Mouse (Mus musculus) embryonic facial prominence, embryonic 15.5 days (tissue): ENCODE data around the gene Lrrc45. TPM values are rescaled to one million over a fixed set of nuclear protein-coding genes. Genes with fewer than 3 reads are reported as not detected.
A peak's percentile ranks its signal among the peaks of the same experiment; 100 is the strongest.

ENCODE experiments used
- ATAC-seq: fragments of 200-750 bp; cut with Nextera tagmentation; 2 replicates; pipeline ENCODE4 v1.8.0; 2017; ENCODE audit warnings: low read depth, moderate TSS enrichment; ENCODE audit not compliant: insufficient number of reproducible peaks, low FRiP score, low TSS enrichment
- H3K27ac ChIP-seq: fragments of 300-500 bp; sonication (generic); replicated peaks from 2 replicates; pipeline ENCODE4 v1.5.1; 2015; ENCODE audit warnings: mild to moderate bottlenecking, inconsistent platforms
- H3K27me3 ChIP-seq: fragments of 300-500 bp; sonication (generic); 2 replicates; pipeline ENCODE4 v1.6.1; 2015; ENCODE audit warnings: inconsistent platforms
- H3K36me3 ChIP-seq: fragments of 300-500 bp; sonication (generic); 2 replicates; pipeline ENCODE4 v1.6.1; 2015; ENCODE audit warnings: mild to moderate bottlenecking, inconsistent platforms
- H3K4me1 ChIP-seq: fragments of 300-500 bp; sonication (generic); 2 replicates; pipeline ENCODE4 v1.6.1; 2015; ENCODE audit warnings: inconsistent platforms
- H3K4me2 ChIP-seq: fragments of 300-500 bp; sonication (generic); replicated peaks from 2 replicates; pipeline ENCODE4 v1.6.1; 2015; ENCODE audit warnings: mild to moderate bottlenecking, inconsistent platforms
- H3K4me3 ChIP-seq: fragments of 300-500 bp; sonication (generic); replicated peaks from 2 replicates; pipeline ENCODE4 v1.5.1; 2015; ENCODE audit warnings: mild to moderate bottlenecking, inconsistent platforms
- H3K9ac ChIP-seq: fragments of 300-500 bp; sonication (generic); 2 replicates; pipeline ENCODE4 v1.6.1; 2015; ENCODE audit warnings: inconsistent platforms
- H3K9me3 ChIP-seq: fragments of 300-500 bp; sonication (generic); replicated peaks from 2 replicates; pipeline ENCODE4 v1.6.1; 2016; ENCODE audit warnings: inconsistent platforms
- WGBS: fragments of 180-500 bp; shearing (Covaris S2); methylation state at CpG from one replicate; pipeline ENCODE4 v1.1.7; 2015; 5-methylcytosine and 5-hydroxymethylcytosine counted together
- polyA plus RNA-seq: library from polyadenylated mRNA; unstranded; fragments of >200 nt; fragmentation: Nextera tagmentation; extraction: Ambion mirVana; gene quantifications from 2 replicates; pipeline ENCODE4 v1.2.1, GENCODE M21; 2015

Gene Lrrc45
- polyA plus RNA-seq, 1 experiment from 2014 or later: 82.2 TPM

DNA sequence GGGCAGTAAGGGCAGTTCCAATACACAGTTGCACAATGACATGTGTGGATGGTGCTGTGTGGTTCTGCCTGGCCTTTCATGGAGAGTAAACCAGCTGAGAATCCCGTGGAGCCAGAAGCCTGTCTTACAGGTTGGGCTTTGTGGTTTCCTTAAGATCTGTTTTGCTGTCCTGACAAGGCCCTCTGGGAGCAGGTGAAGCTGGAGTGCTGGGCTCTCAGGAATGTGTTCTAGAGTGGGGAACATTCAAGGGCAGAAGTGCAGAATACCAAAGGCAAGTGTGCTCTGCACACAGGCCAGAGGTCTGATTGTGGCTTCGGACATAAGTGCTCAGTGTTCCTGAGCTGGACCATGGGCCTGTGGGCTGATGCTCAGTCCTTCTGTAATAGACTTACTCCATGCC, 29.1 kb upstream of the Lrrc45 start:
- H3K4me2 ChIP-seq: no peak overlapping the region

DNA sequence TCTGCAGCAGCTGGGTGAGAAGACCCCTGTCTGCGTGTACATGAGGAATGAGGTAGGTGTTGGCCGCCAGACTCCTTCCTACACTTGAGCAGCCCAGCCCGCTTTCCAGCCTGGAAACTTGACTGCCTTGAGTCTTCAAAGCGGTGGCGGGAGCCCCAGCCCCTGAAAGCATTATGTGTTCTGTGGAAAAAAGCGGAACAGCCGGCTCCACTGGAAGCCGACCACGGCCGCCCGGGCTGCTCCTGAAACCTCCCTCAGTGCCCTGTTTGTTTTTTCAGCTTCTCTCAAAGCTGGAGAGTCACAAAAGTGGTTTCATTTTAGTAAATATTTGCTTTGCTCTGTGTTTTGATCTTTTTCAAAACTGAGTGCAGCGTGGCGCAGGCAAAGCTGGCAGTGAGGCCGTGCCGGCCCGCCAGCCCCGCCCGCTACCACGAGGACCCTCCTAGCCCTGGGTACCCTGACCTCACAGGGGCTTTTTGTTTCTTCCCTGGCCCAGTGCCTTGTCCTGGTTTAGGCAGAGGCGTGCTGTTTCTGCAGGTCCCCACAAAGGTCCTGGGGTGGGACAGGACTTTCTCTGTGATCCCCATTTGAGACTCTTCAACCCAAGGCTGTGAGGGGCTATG, 27.0 kb upstream of the Lrrc45 start:
- H3K9ac ChIP-seq: no peak overlapping the region
- H3K27me3 ChIP-seq: no peaks in the 10 kb centered on the region
- H3K4me1 ChIP-seq: peaks cover 10% of the 10 kb centered on the region
- no peaks in the 10 kb centered on the region for H3K9me3 ChIP-seq
- peak; percentile 44 for ATAC-seq
- H3K4me3 ChIP-seq: no peak overlapping the region
- peaks cover 40% of the 10 kb centered on the region for H3K36me3 ChIP-seq
- no peak overlapping the region for H3K4me2 ChIP-seq
- peak overlapping the region; percentile 82 for H3K27ac ChIP-seq
- 53% methylated on average over 20 of the region's 20 CpGs for WGBS

More for the DNA sequence above, 29.1 kb upstream of the Lrrc45 start:
- Histone ChIP-seq H3K4me1 (peaks cover 10% of the 10 kb centered on the region), H3K27ac (no peak overlapping the region; the same call in 1 of the 2 replicates), H3K4me3 (no peak overlapping the region), H3K9ac (no peak overlapping the region), H3K36me3 (peaks cover 49% of the 10 kb centered on the region), H3K9me3 (no peaks in the 10 kb centered on the region), H3K27me3 (no peaks in the 10 kb centered on the region)
- no peak for ATAC-seq
- WGBS: 78% methylated on average over 2 of the region's 2 CpGs

GRCm38 (mm10) chr11:120689365-120689764, 24.4 kb upstream of the Lrrc45 start:
- H3K9me3 ChIP-seq: no peaks in the 10 kb centered on the region
- ATAC-seq: no peak

DNA sequence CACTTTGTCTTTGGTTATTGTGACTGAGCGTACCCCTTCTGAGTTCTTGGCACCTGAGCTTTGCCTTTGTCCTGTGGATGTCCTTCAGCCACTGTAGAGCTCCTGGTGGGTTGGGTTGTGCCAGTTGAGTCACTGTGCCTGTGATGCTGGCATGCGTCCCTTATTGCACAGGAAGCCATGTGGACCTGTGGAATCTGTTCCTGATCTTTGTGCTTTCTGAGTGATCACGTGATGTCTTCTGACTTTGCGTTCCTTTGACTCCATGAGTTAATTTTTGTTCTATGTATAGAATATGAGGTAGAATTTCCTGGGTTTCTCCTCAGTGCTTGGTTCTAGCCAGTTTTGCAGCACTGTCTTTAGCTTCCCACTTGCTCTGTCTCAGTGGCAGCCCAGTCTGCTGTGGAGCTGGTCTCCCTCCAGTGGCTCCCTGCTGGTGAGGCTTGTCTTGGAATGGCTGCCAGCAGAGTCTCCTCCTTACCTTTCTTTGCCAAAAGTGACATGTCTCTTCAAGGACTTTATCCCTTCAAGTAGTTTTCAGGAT, 21.2 kb upstream of the Lrrc45 start:
- no peak overlapping the region for H3K27ac ChIP-seq
- no peak overlapping the region for H3K4me2 ChIP-seq
- 78% methylated on average over 4 of the region's 4 CpGs for WGBS
- H3K9ac ChIP-seq: no peak overlapping the region
- H3K4me3 ChIP-seq: no peak overlapping the region
- H3K9me3 ChIP-seq: no peaks in the 10 kb centered on the region
- peaks cover 42% of the 10 kb centered on the region for H3K36me3 ChIP-seq
- H3K27me3 ChIP-seq: no peaks in the 10 kb centered on the region
- no peak for ATAC-seq
- peaks cover 19% of the 10 kb centered on the region for H3K4me1 ChIP-seq

More at GRCm38 (mm10) chr11:120689365-120689764, 24.4 kb upstream of the Lrrc45 start:
- H3K36me3 ChIP-seq: peaks cover 39% of the 10 kb centered on the region
- 69% methylated on average over 3 of the region's 3 CpGs for WGBS
- no peak overlapping the region for H3K4me2 ChIP-seq
- H3K4me1 ChIP-seq: peaks cover 11% of the 10 kb centered on the region
- no peak overlapping the region for H3K27ac ChIP-seq
- no peak overlapping the region for H3K9ac ChIP-seq
- H3K27me3 ChIP-seq: no peaks in the 10 kb centered on the region
- no peak overlapping the region for H3K4me3 ChIP-seq

DNA sequence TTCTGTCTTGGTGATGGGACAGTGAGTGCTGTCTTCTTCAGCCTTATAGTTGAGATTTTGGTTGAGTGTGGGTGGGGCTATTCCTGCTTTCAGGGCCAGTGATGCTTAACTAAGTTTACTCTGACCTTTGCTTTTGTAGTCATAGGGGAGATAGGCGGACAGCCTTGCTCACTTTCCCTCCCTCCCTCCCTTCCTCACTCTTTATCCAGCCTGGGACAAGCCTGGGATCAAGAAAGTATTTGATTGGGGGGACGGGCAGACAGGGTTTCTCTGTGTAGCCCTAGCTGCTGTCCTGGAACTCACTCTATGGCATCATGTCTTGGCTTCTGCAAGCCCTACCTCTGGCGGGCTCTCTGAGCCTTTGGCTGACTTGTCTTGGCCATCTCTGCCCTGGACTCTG, 20.3 kb upstream of the Lrrc45 start:
- no peak overlapping the region for H3K4me3 ChIP-seq
- H3K9ac ChIP-seq: no peak overlapping the region
- 76% methylated on average over 3 of the region's 3 CpGs for WGBS
- peaks cover 34% of the 10 kb centered on the region for H3K36me3 ChIP-seq
- no peak overlapping the region for H3K4me2 ChIP-seq
- H3K9me3 ChIP-seq: no peaks in the 10 kb centered on the region
- no peak for ATAC-seq
- H3K27me3 ChIP-seq: no peaks in the 10 kb centered on the region
- no peak overlapping the region for H3K27ac ChIP-seq
- peaks cover 23% of the 10 kb centered on the region for H3K4me1 ChIP-seq

- peaks cover 20% of the 10 kb centered on the region for H3K36me3 ChIP-seq
- WGBS: 10% methylated on average over 4 of the region's 4 CpGs
Measured at GRCm38 (mm10) chr11:120695184-120695583, 18.5 kb upstream of the Lrrc45 start.

GRCm38 (mm10) chr11:120695641-120696040, 18.1 kb upstream of the Lrrc45 start:
- Histone ChIP-seq H3K9me3 (no peaks in the 10 kb centered on the region), H3K4me3 (no peak overlapping the region), H3K4me1 (peaks cover 23% of the 10 kb centered on the region), H3K4me2 (no peak overlapping the region), H3K36me3 (peaks cover 16% of the 10 kb centered on the region), H3K27me3 (no peaks in the 10 kb centered on the region), H3K27ac (peak overlapping the region; percentile 63; the same call in 1 of the 2 replicates), H3K9ac (no peak overlapping the region)
- ATAC-seq: no peak
- 40% methylated on average over 12 of the region's 12 CpGs for WGBS

More at GRCm38 (mm10) chr11:120695184-120695583, 18.5 kb upstream of the Lrrc45 start:
- H3K9ac ChIP-seq: no peak overlapping the region
- no peaks in the 10 kb centered on the region for H3K27me3 ChIP-seq
- peaks cover 23% of the 10 kb centered on the region for H3K4me1 ChIP-seq
- H3K27ac ChIP-seq: peak overlapping the region; percentile 63
- ATAC-seq: peak; percentile 65; the same call in 1 of the 2 replicates
- no peak overlapping the region for H3K4me3 ChIP-seq
- H3K9me3 ChIP-seq: no peaks in the 10 kb centered on the region
- no peak overlapping the region for H3K4me2 ChIP-seq

DNA sequence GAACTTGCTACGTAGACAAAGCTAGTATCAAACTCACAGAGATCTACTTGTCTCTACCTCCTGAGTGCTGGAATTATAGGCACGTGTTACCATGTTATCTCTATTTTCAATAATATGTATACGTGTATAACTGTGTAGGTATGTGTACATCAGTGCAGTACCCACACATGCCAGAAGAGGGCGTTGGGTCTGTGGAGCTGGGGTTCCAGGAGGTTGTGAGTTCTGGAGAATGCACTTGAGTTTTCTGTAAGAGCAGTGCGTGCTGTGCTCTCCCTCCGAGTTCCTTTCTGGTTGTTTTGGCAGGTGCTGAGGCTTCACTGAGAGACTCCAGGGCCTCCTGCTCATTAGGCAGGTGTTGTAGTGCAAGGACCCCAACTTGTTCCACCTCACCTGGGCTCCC, 17.2 kb upstream of the Lrrc45 start:
- Histone ChIP-seq H3K36me3 (peaks cover 20% of the 10 kb centered on the region), H3K4me2 (no peak overlapping the region), H3K9ac (no peak overlapping the region), H3K4me1 (peaks cover 23% of the 10 kb centered on the region), H3K4me3 (no peak overlapping the region), H3K27me3 (no peaks in the 10 kb centered on the region), H3K9me3 (no peaks in the 10 kb centered on the region), H3K27ac (no peak overlapping the region)
- ATAC-seq: no peak
- 94% methylated on average over 6 of the region's 6 CpGs for WGBS

DNA sequence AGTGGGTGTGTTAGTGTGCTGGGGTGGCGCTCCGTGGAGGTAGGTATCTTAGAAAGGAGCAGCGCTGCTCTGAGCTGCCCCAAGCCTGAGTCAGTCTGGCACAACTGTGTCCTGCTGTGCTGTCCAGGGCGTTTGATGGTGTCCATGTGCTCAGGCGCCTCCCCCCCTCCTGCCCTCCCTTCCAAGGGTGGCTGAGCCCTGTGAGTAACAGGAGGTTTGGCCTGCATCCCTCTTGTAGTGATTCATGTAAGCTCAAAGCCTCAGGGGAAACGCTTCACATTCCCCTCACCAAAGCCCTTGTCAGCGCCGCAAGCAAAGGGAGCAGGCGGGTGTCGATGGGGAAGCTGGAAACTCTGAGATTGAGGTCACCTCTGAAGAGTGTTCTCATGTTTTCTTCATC, 16.0 kb upstream of the Lrrc45 start:
- no peak overlapping the region for H3K4me3 ChIP-seq
- H3K4me1 ChIP-seq: peaks cover 23% of the 10 kb centered on the region
- ATAC-seq: no peak; the same call in 1 of the 2 replicates
- H3K9me3 ChIP-seq: no peaks in the 10 kb centered on the region
- peak overlapping the region; percentile 34 for H3K27ac ChIP-seq
- no peak overlapping the region for H3K9ac ChIP-seq
- H3K4me2 ChIP-seq: no peak overlapping the region
- 44% methylated on average over 10 of the region's 10 CpGs for WGBS
- peaks cover 28% of the 10 kb centered on the region for H3K36me3 ChIP-seq
- no peaks in the 10 kb centered on the region for H3K27me3 ChIP-seq

DNA sequence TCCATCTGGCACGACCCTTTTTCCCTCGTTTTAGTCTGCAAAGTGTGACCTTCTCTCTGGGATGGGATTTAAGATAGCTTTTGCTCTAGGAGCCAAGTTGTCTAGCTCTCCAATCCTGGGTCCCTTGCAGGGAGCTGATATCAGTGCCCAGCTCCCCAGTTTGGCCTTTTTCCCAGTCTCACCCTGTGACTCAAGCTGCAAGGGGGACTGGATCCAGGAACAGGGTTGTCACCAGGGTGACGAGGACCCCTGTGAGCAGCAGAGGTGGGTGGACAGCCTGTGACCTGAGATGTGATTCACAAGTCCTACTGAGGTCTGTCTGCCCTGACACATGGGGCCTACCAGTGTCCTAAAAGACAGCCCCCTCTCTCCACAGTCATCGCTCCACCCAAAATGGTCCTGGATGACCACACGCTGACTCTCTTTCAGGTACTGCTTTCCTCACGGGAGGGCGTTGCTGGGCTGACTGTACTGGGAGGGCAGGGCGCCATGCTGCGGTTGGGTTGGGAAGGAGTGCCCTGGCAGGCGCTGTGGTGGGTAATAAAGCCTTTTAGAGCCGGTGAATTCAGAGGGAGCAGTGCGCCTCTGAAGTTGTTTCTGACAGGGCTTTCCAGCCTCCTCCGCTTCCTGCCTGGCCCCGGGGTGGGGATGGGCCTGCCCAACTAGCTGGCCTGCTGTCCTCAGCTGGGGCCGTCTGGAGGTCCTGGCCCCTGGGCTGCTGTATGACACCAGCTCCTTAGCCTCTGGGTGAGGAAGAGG, 9.8 kb upstream of the Lrrc45 start:
- Histone ChIP-seq H3K27ac (peak overlapping the region; percentile 59; the same call in 1 of the 2 replicates), H3K4me2 (no peak overlapping the region), H3K9me3 (no peaks in the 10 kb centered on the region), H3K4me3 (no peak overlapping the region), H3K9ac (no peak overlapping the region), H3K27me3 (no peaks in the 10 kb centered on the region), H3K36me3 (peaks cover 14% of the 10 kb centered on the region; the same call in 1 of the 2 replicates), H3K4me1 (peaks cover 56% of the 10 kb centered on the region)
- WGBS: 34% methylated on average over 15 of the region's 15 CpGs
- no peak; the same call in 1 of the 2 replicates for ATAC-seq
